Mouse (Mus musculus) cortical plate, adult 2 months (tissue): ENCODE data around the gene Tmem256.

Experiments used
- CTCF ChIP-seq: fragments of 200-500 bp; IDR thresholded peaks from 2 replicates; pipeline ENCODE4 v1.5.1; 2011; ENCODE audit warnings: mild to moderate bottlenecking, control low read depth, low read length; ENCODE audit not compliant: insufficient read depth; ENCODE audit errors: extremely low read depth
- POLR2A ChIP-seq: fragments of 200-500 bp; IDR thresholded peaks from 2 replicates; pipeline ENCODE4 v1.6.1; 2011; ENCODE audit warnings: mild to moderate bottlenecking, low read length, control low read depth; ENCODE audit not compliant: insufficient read depth; ENCODE audit errors: extremely low read depth

DNA sequence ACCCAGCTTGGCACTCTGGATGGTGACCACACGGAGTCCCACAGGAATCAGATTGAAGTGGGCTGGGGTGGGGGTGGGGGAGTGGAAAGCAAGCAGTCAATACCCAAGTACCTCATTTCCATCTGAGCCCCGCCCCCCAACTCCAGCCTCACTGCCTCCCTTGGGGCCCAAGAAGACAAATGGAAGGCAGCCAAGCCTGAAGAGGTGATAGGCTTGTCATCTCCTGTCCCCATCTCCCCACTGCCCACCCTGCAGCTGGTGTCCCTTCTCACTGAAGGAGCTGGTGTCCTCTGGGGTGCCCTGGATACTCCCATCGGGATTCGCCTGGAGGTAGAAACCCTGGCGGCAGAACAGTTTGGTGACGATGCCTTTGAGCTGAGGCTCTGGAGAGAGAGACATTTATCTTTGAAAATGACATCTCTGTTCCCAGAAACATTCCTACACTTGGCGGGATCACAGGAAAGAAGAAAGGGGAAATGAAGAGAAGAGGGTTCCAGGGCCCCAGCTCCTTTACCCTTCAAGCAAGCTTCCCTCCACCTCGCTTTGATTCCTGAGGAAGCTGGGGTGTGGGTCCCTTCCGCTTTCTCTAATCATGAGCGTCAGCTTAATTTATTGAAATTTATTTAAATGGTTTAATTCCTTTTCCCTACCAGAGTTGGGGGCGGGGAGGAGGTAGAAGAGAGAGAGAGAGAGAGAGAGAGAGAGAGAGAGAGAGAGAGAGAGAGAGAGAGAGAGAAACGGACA lies 38.7 kb upstream of the Tmem256 start:
- no peak for TF ChIP-seq CTCF
- TF ChIP-seq POLR2A, result no peak
